Mouse (Mus musculus): ENCODE measurements around the gene Cd52.
A peak's percentile ranks its signal among the peaks of the same experiment; 100 is the strongest.

Cd52 gene

GRCm38 (mm10) chr4:134118126-134118800, 23.4 kb upstream of the Cd52 start:
- no peak for DNase-seq

GRCm38 (mm10) chr4:134117012-134117411, 22.1 kb upstream of the Cd52 start:
- DNase-seq: peak; percentile 94

GRCm38 (mm10) chr4:134116501-134116900, 21.6 kb upstream of the Cd52 start:
- no peak for DNase-seq

GRCm38 (mm10) chr4:134115215-134116144, 20.6 kb upstream of the Cd52 start:
- DNase-seq: no peak

GRCm38 (mm10) chr4:134114038-134114437, 19.2 kb upstream of the Cd52 start:
- DNase-seq: no peak

GRCm38 (mm10) chr4:134113356-134113994, 18.6 kb upstream of the Cd52 start:
- DNase-seq: no peak

GRCm38 (mm10) chr4:134112403-134112802, 17.5 kb upstream of the Cd52 start:
- DNase-seq: no peak

- DNase-seq: no peak
Measured at GRCm38 (mm10) chr4:134110653-134111052, 15.8 kb upstream of the Cd52 start.

- no peak for DNase-seq
Measured at GRCm38 (mm10) chr4:134108196-134108595, 13.3 kb upstream of the Cd52 start.

- no peak for DNase-seq
Measured at GRCm38 (mm10) chr4:134107730-134108129, 12.8 kb upstream of the Cd52 start.

GRCm38 (mm10) chr4:134106105-134106504, 11.2 kb upstream of the Cd52 start:
- no peak for DNase-seq

- no peak for DNase-seq
Measured at GRCm38 (mm10) chr4:134102742-134103119, 7.8 kb upstream of the Cd52 start.

GRCm38 (mm10) chr4:134101979-134102741, 7.3 kb upstream of the Cd52 start, which contains the start of gene Ubxn11:
Ubxn11 (plus strand) TSS chr4:134102570.
- DNase-seq: peak; percentile 99

- no peak for DNase-seq
Measured at GRCm38 (mm10) chr4:134100245-134100644, 5.4 kb upstream of the Cd52 start.

GRCm38 (mm10) chr4:134098628-134099027, 3.7 kb upstream of the Cd52 start:
- peak; percentile 98 for DNase-seq

- peak; percentile 93 for DNase-seq
Measured at GRCm38 (mm10) chr4:134097015-134097608, 2.2 kb upstream of the Cd52 start.

- no peak for DNase-seq
Measured at GRCm38 (mm10) chr4:134096120-134096519, 1.2 kb upstream of the Cd52 start.

GRCm38 (mm10) chr4:134094004-134094564, 798 bp downstream of the Cd52 start:
- DNase-seq: no peak

GRCm38 (mm10) chr4:134092382-134093288, 2.2 kb downstream of the Cd52 start:
- peak; percentile 93 for DNase-seq

GRCm38 (mm10) chr4:134091225-134091529, 3.7 kb downstream of the Cd52 start:
- DNase-seq: no peak
